Mouse (Mus musculus): ENCODE results near the gene Kremen1. TPM values are rescaled to one million over a fixed set of nuclear protein-coding genes. Genes with fewer than 3 reads are reported as not detected.

Gene Kremen1
- polyA plus RNA-seq, 1 experiment from 2014 or later, result 4.8 TPM

DNA sequence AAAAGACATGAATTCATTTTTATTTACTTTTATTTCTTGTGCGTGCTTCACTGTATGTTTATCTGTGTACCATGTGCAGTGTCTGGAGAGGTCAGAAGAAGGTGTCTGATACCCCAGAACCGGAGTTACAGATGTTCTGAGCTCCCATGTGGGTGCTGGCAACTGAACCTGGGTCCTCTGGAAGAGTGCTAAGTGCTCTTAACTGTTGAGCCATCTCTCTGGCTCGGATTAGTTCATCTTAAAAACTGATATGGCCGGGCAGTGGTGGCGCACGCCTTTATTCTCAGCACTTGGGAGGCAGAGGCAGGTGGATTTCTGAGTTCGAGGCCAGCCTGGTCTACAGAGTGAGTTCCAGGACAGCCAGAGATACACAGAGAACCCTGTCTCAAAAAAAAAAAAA lies 18.1 kb downstream of the Kremen1 start:
- no peak overlapping the region for H3K9ac ChIP-seq (ENCODE audit: low read depth, low read length)
- H3K4me1 ChIP-seq (ENCODE audit: control insufficient read depth, insufficient read depth, low read depth, low read length), result peaks cover 10% of the 10 kb centered on the region
- no peak overlapping the region for H3K4me2 ChIP-seq (ENCODE audit: low read length)
- 97% methylated on average over 7 of the region's 7 CpGs for WGBS
- H3K9me3 ChIP-seq (ENCODE audit: control insufficient read depth, low read length), result no peaks in the 10 kb centered on the region
- H3K27ac ChIP-seq (ENCODE audit: low read depth, low read length), result no peak overlapping the region
- no peak overlapping the region for H3K4me3 ChIP-seq (ENCODE audit: low read length)
- no peaks in the 10 kb centered on the region for H3K27me3 ChIP-seq (replicated peaks; ENCODE audit: control insufficient read depth, insufficient read depth, low read length)
- no peak for ATAC-seq
- H3K36me3 ChIP-seq (ENCODE audit: control insufficient read depth, insufficient read depth, low read length), result no peaks in the 10 kb centered on the region

DNA sequence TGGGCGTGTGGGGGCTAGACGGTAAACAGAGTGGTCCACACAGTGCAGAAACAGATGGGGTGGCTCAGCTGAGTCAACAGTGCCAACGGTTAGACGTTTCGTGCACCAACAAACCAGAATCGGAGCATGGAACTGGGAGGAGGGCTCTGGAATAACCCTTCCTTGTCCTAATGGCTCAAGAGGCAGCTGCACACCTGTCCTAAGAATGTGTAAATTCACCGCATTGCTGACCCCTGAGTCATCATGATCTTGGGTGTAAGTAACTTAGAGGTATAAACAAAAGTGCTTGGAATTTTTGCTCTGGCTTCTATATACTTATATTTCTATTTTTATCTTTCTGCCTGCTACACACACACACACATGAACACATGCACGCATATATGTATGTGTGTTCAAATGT lies 19.2 kb downstream of the Kremen1 start:
- H3K4me1 ChIP-seq (ENCODE audit: control insufficient read depth, insufficient read depth, low read depth, low read length), result peaks cover 10% of the 10 kb centered on the region
- H3K4me2 ChIP-seq (ENCODE audit: low read length), result no peak overlapping the region
- H3K9me3 ChIP-seq (ENCODE audit: control insufficient read depth, low read length), result no peaks in the 10 kb centered on the region
- 84% methylated on average over 8 of the region's 8 CpGs for WGBS
- H3K9ac ChIP-seq (ENCODE audit: low read depth, low read length), result no peak overlapping the region
- H3K4me3 ChIP-seq (ENCODE audit: low read length), result no peak overlapping the region
- 0 out of 2 replicates have a peak, but pooled peaks cover 1% of the 10 kb centered on the region for H3K36me3 ChIP-seq (ENCODE audit: control insufficient read depth, insufficient read depth, low read length)
- no peaks in the 10 kb centered on the region for H3K27me3 ChIP-seq (replicated peaks; ENCODE audit: control insufficient read depth, insufficient read depth, low read length)
- ATAC-seq, result no peak
- H3K27ac ChIP-seq (ENCODE audit: low read depth, low read length), result no peak overlapping the region

DNA sequence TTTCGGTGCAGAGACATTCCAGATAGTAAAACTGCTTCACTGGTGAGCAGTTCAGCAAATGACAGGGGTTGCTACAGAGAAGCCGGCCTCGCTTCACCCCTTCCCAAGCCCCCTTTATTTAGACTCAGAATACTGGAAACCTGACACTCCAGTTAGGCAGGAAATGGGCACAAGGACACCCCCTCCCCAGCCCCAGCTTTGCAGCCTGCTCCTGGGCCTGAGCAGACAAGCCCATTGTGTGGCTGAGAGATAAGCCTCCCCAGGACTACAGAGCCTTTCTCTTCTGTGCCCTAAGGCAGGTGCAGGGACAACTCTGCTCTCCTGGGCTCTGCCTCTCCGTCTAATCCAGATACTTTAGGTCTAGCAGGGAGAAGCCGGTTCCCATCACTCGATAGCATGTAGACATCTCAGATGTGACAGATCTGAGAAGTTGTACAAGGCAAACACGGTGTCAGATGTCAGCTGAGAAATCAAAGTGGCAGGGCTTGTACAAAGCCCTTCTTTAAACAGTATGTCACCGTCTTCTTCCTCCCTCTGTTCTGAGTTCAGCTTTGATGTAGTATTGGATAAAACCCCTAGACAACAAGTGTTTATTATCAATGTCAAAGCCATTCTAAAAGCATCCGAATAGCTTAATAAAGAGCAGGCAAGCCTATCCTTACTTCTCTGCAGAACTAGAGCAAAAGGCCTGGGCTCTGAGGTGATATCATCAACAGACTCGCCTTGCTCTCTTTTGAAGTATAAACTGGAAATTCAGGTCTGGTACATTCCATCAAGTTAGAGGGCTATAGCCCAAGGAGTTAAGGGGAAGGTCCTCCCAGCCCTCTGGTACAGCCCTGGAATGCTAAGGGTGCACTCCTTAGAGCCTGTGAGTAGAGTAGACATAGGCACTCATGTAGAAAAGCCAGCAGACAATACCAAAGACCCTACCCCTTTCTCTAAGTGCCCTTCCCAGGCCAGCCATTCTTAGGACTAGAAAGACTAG lies 21.4 kb downstream of the Kremen1 start:
- Histone ChIP-seq H3K9me3 (ENCODE audit: control insufficient read depth, low read length) (no peaks in the 10 kb centered on the region), H3K27me3 (replicated peaks; ENCODE audit: control insufficient read depth, insufficient read depth, low read length) (no peaks in the 10 kb centered on the region), H3K4me2 (ENCODE audit: low read length) (no peak overlapping the region), H3K4me3 (ENCODE audit: low read length) (no peak overlapping the region), H3K4me1 (ENCODE audit: control insufficient read depth, insufficient read depth, low read depth, low read length) (peaks cover 10% of the 10 kb centered on the region), H3K27ac (ENCODE audit: low read depth, low read length) (peak overlapping the region; percentile 9; the same call in 1 of the 2 replicates), H3K9ac (ENCODE audit: low read depth, low read length) (no peak overlapping the region; the same call in 1 of the 2 replicates), H3K36me3 (ENCODE audit: control insufficient read depth, insufficient read depth, low read length) (peaks cover 4% of the 10 kb centered on the region; the same call in 1 of the 2 replicates)
- 0 out of 2 replicates have a peak, but pooled peaks have one; percentile 14 for ATAC-seq
- WGBS, result 20% methylated on average over 10 of the region's 10 CpGs

DNA sequence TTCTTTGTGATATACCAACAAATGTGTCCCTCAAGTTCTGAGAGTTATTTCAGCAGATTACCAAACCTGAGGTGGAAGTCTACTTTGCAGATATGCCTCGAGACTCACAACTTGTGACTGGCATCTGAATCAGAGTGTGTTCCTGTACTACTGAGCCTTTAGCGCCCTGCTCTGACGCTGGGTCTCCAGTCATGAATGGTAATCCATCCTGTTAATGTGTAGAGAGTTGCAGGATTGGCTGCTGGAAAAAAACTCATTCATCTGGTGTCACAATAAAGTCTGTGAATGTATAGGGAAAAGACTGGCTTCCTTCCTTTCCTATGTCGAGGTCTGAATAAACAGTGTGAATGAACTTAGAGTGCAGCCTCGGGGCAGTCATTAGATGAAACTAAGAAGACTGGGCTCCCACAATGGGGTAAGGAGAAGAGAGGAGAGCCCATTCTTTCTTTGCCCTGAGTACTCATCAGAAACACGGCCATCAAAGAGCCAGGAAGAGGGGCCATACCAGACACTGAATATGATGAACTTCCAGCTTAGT lies 41.4 kb downstream of the Kremen1 start:
- ATAC-seq, result no peak
- Histone ChIP-seq H3K4me1 (ENCODE audit: control insufficient read depth, insufficient read depth, low read depth, low read length) (no peaks in the 10 kb centered on the region; the same call in 1 of the 2 replicates), H3K9me3 (ENCODE audit: control insufficient read depth, low read length) (no peaks in the 10 kb centered on the region), H3K9ac (ENCODE audit: low read depth, low read length) (no peak overlapping the region), H3K27ac (ENCODE audit: low read depth, low read length) (no peak overlapping the region), H3K4me3 (ENCODE audit: low read length) (no peak overlapping the region), H3K27me3 (replicated peaks; ENCODE audit: control insufficient read depth, insufficient read depth, low read length) (no peaks in the 10 kb centered on the region), H3K4me2 (ENCODE audit: low read length) (no peak overlapping the region), H3K36me3 (ENCODE audit: control insufficient read depth, insufficient read depth, low read length) (no peaks in the 10 kb centered on the region)
- WGBS, result 36% methylated on average over 6 of the region's 6 CpGs

DNA sequence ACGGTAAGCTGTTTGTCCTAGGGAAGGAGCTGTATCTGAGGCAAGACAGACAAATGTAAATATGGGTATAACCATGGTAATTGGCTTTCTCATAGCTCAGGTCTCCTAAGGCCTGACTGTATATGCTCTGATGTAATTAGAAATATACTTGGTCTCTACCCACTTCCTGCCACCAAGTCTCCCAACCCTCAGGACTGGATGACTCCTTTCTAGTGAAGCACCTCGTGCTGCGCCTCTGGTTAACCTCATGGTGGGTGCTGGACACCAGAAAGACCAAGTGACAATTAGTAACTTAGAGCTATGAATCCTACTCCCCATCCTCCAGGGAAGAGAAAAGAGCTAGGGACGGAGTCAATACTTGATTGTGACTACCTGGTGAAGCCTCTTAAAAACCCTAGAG lies 42.0 kb downstream of the Kremen1 start:
- H3K27ac ChIP-seq (ENCODE audit: low read depth, low read length), result no peak overlapping the region
- no peak overlapping the region for H3K4me2 ChIP-seq (ENCODE audit: low read length)
- H3K4me3 ChIP-seq (ENCODE audit: low read length), result no peak overlapping the region
- H3K36me3 ChIP-seq (ENCODE audit: control insufficient read depth, insufficient read depth, low read length), result no peaks in the 10 kb centered on the region
- H3K4me1 ChIP-seq (ENCODE audit: control insufficient read depth, insufficient read depth, low read depth, low read length), result no peaks in the 10 kb centered on the region; the same call in 1 of the 2 replicates
- H3K9ac ChIP-seq (ENCODE audit: low read depth, low read length), result no peak overlapping the region
- H3K9me3 ChIP-seq (ENCODE audit: control insufficient read depth, low read length), result no peaks in the 10 kb centered on the region
- ATAC-seq, result no peak
- WGBS, result 90% methylated on average over 4 of the region's 4 CpGs
- H3K27me3 ChIP-seq (replicated peaks; ENCODE audit: control insufficient read depth, insufficient read depth, low read length), result no peaks in the 10 kb centered on the region

DNA sequence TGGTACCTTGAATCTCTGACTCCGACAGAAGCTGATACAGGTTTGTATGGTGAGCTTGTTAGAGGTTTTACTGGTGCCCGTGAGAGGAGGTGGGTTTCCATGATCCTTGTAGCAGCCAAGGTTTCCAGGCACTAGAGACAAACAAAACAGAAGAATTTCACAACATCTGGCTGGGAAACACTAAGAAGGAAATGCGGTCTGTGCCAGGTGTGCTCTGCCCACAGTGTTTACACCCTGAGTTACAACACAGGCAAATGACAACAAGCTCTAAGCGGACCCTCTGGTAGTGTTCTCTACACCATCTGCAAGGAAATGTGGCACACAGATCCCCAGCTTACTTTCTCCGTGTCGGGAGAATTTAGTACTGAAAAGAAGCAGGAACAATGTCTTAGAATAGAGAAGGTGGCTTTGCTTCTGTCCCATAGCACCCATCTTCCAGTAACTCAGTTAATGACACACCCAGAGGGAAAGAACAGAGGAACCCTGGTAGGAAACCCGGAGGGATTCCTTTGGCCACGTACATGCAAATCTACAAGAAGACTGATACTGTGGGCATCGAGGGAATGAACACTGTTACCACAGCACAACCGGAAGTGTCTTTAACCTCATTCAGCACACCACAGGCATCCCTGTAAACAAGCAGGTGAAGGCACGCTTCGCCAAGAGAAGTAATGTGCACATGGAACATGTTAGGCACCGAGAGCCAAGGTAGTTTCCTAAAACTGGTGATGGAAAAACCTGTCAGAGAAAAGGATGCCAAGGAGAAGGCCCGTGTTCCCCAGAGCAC lies 45.8 kb downstream of the Kremen1 start:
- ATAC-seq, result no peak
- H3K9ac ChIP-seq (ENCODE audit: low read depth, low read length), result no peak overlapping the region
- no peak overlapping the region for H3K27ac ChIP-seq (ENCODE audit: low read depth, low read length)
- no peaks in the 10 kb centered on the region for H3K36me3 ChIP-seq (ENCODE audit: control insufficient read depth, insufficient read depth, low read length)
- no peaks in the 10 kb centered on the region; the same call in 1 of the 2 replicates for H3K4me1 ChIP-seq (ENCODE audit: control insufficient read depth, insufficient read depth, low read depth, low read length)
- H3K9me3 ChIP-seq (ENCODE audit: control insufficient read depth, low read length), result no peaks in the 10 kb centered on the region
- H3K4me3 ChIP-seq (ENCODE audit: low read length), result no peak overlapping the region
- WGBS, result 87% methylated on average over 14 of the region's 14 CpGs
- H3K4me2 ChIP-seq (ENCODE audit: low read length), result no peak overlapping the region
- no peaks in the 10 kb centered on the region for H3K27me3 ChIP-seq (replicated peaks; ENCODE audit: control insufficient read depth, insufficient read depth, low read length)

DNA sequence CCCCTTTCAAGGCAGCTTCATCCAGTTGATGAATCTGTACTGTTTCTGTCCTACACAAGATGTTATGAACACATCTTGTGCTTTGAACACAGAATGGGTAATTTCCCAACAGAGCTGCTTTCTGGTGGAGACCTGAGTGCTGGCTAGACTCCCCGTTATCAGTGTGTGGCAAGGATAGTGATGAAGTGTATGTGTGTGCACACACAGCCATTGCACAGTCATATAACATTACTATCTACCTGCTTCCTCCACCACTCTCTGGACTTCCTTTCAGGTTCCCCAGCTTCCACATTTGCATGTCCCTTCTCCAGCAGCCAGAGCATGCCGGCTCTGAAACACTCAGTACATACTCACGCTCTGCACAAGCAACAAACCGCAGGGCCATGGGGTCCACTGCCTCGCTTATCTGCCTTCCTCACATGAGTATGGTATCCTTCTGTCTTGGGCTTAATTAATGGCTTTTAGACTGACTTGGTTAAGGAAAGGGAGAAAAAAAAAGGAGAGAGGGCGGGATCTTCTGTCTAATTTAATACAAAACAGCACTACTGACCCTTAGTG lies 46.8 kb downstream of the Kremen1 start:
- no peak for ATAC-seq
- Histone ChIP-seq H3K4me1 (ENCODE audit: control insufficient read depth, insufficient read depth, low read depth, low read length) (no peaks in the 10 kb centered on the region), H3K36me3 (ENCODE audit: control insufficient read depth, insufficient read depth, low read length) (no peaks in the 10 kb centered on the region), H3K27ac (ENCODE audit: low read depth, low read length) (no peak overlapping the region), H3K27me3 (replicated peaks; ENCODE audit: control insufficient read depth, insufficient read depth, low read length) (no peaks in the 10 kb centered on the region), H3K4me2 (ENCODE audit: low read length) (no peak overlapping the region), H3K9me3 (ENCODE audit: control insufficient read depth, low read length) (no peaks in the 10 kb centered on the region), H3K9ac (ENCODE audit: low read depth, low read length) (no peak overlapping the region), H3K4me3 (ENCODE audit: low read length) (no peak overlapping the region)
- WGBS, result 88% methylated on average over 6 of the region's 6 CpGs

DNA sequence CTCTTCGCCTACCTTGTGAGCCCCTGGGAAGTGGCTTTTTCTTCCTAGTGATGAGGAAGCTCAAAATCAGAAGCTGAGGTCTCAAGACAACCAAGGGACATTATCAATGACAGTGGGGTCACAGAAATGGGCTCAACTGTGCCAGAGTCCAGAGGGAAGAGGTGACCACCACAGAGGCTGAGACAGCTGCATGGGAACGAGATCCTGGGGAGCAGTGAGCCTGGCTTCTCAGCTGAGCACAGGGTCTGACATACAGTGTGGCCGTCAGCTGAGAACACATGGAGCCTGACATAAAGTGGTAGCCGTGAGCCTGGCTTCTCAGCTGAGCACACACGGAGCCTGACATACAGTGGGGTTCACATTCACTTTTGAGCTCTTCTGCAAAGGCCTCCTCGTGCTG lies 58.3 kb downstream of the Kremen1 start:
- WGBS, result 85% methylated on average over 6 of the region's 6 CpGs
- no peaks in the 10 kb centered on the region for H3K27me3 ChIP-seq (replicated peaks; ENCODE audit: control insufficient read depth, insufficient read depth, low read length)

More for the DNA sequence above, 58.3 kb downstream of the Kremen1 start:
- Histone ChIP-seq H3K4me1 (ENCODE audit: control insufficient read depth, insufficient read depth, low read depth, low read length) (no peaks in the 10 kb centered on the region), H3K36me3 (ENCODE audit: control insufficient read depth, insufficient read depth, low read length) (no peaks in the 10 kb centered on the region), H3K4me3 (ENCODE audit: low read length) (no peak overlapping the region), H3K4me2 (ENCODE audit: low read length) (no peak overlapping the region), H3K9me3 (ENCODE audit: control insufficient read depth, low read length) (no peaks in the 10 kb centered on the region), H3K27ac (ENCODE audit: low read depth, low read length) (no peak overlapping the region), H3K9ac (ENCODE audit: low read depth, low read length) (no peak overlapping the region)
- ATAC-seq, result no peak
